Mouse (Mus musculus) urinary bladder, postnatal 14 days (tissue): ENCODE measurements around the gene Wdr25.

Source experiments
- DNase-seq: peaks from one replicate; pipeline ENCODE4 v3.0.0; 2021; ENCODE audit warnings: low spot score

Wdr25 gene

GRCm38 (mm10) chr12:109068738-109069137 is 175.3 kb downstream of the Wdr25 start:
- no peak for DNase-seq

GRCm38 (mm10) chr12:109069751-109070150 is 176.3 kb downstream of the Wdr25 start:
- no peak for DNase-seq

DNA sequence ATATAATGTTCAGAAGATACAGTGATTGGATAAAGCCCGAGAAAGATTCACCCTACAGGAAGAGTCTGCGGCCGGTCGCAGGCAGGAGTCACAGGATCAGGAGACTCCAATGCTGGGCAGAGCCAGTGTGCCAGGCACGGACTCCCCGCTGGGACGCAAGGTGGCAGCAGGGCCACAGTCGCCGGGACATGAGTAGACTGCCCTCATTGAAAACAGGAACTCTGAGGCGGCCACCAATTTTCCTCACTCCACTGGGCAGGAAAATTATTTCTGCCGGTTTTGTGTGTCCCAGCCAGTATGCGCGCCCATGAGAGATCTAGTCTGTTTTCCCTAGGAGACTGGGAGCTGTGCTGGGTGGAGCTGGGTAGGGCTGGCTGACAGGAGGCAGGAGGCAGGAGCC is 177.8 kb downstream of the Wdr25 start:
- DNase-seq: no peak

DNA sequence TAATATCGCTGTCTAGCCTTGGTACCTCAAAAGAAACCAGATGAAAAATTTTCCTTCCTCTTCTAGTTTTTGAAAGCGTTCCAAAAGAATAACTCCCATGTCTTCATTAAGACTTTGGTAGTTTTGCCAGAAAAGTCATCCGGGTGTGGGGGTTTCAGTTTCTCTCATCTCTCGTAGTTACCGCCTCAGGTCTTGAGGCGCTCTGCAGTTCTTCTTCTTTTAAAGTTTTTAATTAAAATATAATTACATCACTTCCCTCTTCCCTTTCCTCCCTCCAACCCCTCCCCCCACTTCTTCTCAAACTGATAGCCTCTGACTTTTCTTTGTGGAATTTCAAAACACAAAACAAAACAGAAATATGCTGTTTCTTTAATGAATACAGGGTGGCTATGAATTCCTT is 180.7 kb downstream of the Wdr25 start:
- DNase-seq: no peak

DNA sequence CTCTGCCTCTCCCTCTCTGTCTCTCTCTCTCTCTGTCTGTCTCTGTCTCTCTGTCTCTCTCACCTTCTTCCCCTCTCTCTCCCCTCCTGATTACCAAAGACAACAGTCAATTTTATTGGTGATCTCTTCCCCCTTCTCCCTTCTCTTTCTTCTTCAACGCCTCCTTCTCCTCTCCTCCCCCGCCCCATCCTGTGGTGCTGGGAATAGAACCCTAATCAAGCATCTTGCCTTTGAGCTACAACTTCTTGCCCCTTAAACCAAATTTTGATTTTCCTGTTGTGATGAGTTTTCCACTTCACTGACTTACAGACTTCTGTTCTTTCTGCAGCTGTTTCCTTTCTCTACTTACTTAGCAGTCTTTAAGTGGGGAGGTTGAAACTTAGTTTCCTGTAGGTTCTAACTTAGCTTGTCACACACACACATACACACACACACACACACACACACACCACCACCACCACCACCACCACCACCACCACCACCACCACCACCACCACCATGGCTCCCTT is 181.4 kb downstream of the Wdr25 start:
- DNase-seq: no peak

- DNase-seq: no peak
Observed at GRCm38 (mm10) chr12:109077036-109077435, 183.6 kb downstream of the Wdr25 start.
